Mouse (Mus musculus): ENCODE results near the gene Blm.
"Not testable (repeated sequence)": the region's sequence is repeated elsewhere in the genome, so short reads cannot be mapped to it uniquely, and the experiment has no call there.

The Blm gene

GRCm38 (mm10) chr7:80534291-80535008 is 469 bp downstream of the Blm start:
- peak; percentile 18 for DNase-seq (ENCODE audit: low read depth, low spot score)

GRCm38 (mm10) chr7:80531087-80531486 is 3.8 kb downstream of the Blm start:
- DNase-seq (ENCODE audit: low read depth, low spot score), result no peak

GRCm38 (mm10) chr7:80530646-80531045 is 4.3 kb downstream of the Blm start:
- no peak for DNase-seq (ENCODE audit: low read depth, low spot score)

- DNase-seq (ENCODE audit: low read depth, low spot score), result no peak
These were observed 8.2 kb downstream of the Blm start for GRCm38 (mm10) chr7:80526698-80527097.

- DNase-seq (ENCODE audit: low read depth, low spot score), result no peak
These were observed 22.4 kb downstream of the Blm start for GRCm38 (mm10) chr7:80512408-80513085.

- DNase-seq (ENCODE audit: low read depth, low spot score), result not testable (repeated sequence)
These were observed 27.2 kb downstream of the Blm start for GRCm38 (mm10) chr7:80507697-80508096.

GRCm38 (mm10) chr7:80506007-80506406 is 28.9 kb downstream of the Blm start:
- DNase-seq (ENCODE audit: low read depth, low spot score), result no peak

- no peak for DNase-seq (ENCODE audit: low read depth, low spot score)
These were observed 30.0 kb downstream of the Blm start for GRCm38 (mm10) chr7:80504920-80505319.

- no peak for DNase-seq (ENCODE audit: low read depth, low spot score)
These were observed 33.9 kb downstream of the Blm start for GRCm38 (mm10) chr7:80501006-80501405.

GRCm38 (mm10) chr7:80500099-80500498 is 34.8 kb downstream of the Blm start:
- no peak for DNase-seq (ENCODE audit: low read depth, low spot score)

GRCm38 (mm10) chr7:80499190-80499962 is 35.5 kb downstream of the Blm start:
- DNase-seq (ENCODE audit: low read depth, low spot score), result no peak

GRCm38 (mm10) chr7:80496656-80497055 is 38.3 kb downstream of the Blm start:
- DNase-seq (ENCODE audit: low read depth, low spot score), result no peak

GRCm38 (mm10) chr7:80495210-80495609 is 39.7 kb downstream of the Blm start:
- no peak for DNase-seq (ENCODE audit: low read depth, low spot score)

- no peak for DNase-seq (ENCODE audit: low read depth, low spot score)
These were observed 42.9 kb downstream of the Blm start for GRCm38 (mm10) chr7:80491995-80492394.

GRCm38 (mm10) chr7:80491086-80491485 is 43.8 kb downstream of the Blm start:
- no peak for DNase-seq (ENCODE audit: low read depth, low spot score)

GRCm38 (mm10) chr7:80490351-80490750 is 44.6 kb downstream of the Blm start:
- no peak for DNase-seq (ENCODE audit: low read depth, low spot score)

GRCm38 (mm10) chr7:80489445-80489844 is 45.5 kb downstream of the Blm start:
- DNase-seq (ENCODE audit: low read depth, low spot score), result no peak

GRCm38 (mm10) chr7:80487239-80487638 is 47.7 kb downstream of the Blm start:
- no peak for DNase-seq (ENCODE audit: low read depth, low spot score)

- no peak for DNase-seq (ENCODE audit: low read depth, low spot score)
These were observed 54.8 kb downstream of the Blm start for GRCm38 (mm10) chr7:80480097-80480496.

GRCm38 (mm10) chr7:80473837-80474236 is 61.1 kb downstream of the Blm start:
- DNase-seq (ENCODE audit: low read depth, low spot score), result no peak

GRCm38 (mm10) chr7:80468851-80469250 is 66.1 kb downstream of the Blm start:
- DNase-seq (ENCODE audit: low read depth, low spot score), result no peak

GRCm38 (mm10) chr7:80467334-80467733 is 67.6 kb downstream of the Blm start:
- no peak for DNase-seq (ENCODE audit: low read depth, low spot score)
